Mouse (Mus musculus): ENCODE measurements around the gene Rapgef1. TPM values are rescaled to one million over a fixed set of nuclear protein-coding genes. Genes with fewer than 3 reads are reported as not detected.

The Rapgef1 gene
- polyA plus RNA-seq, 1 experiment from 2014 or later, result 13.6 TPM

- H3K36me3 ChIP-seq (ENCODE audit: insufficient read depth, low read length), result no peaks in the 10 kb centered on the region; the same call in 1 of the 2 replicates
- no peaks in the 10 kb centered on the region for H3K27me3 ChIP-seq (ENCODE audit: insufficient read depth, low read length)
- no peak overlapping the region for H3K27ac ChIP-seq (ENCODE audit: low read length)
- H3K4me2 ChIP-seq (replicated peaks; ENCODE audit: low read depth, low read length), result no peak overlapping the region
- no peaks in the 10 kb centered on the region for H3K9me3 ChIP-seq (ENCODE audit: low read length)
- peaks cover 10% of the 10 kb centered on the region; the same call in 1 of the 2 replicates for H3K4me1 ChIP-seq (ENCODE audit: insufficient read depth, low read length)
- H3K9ac ChIP-seq (replicated peaks; ENCODE audit: low read length), result 0 out of 2 replicates have a peak overlapping the region, but pooled peaks have one; percentile 15
- 31% methylated on average over 5 of the region's 5 CpGs for WGBS
- no peak overlapping the region for H3K4me3 ChIP-seq (ENCODE audit: low read length)
- ATAC-seq (ENCODE audit: low FRiP score, low TSS enrichment), result no peak
These were observed 58.3 kb downstream of the Rapgef1 start for GRCm38 (mm10) chr2:29677842-29678241.

GRCm38 (mm10) chr2:29678524-29678923 is 59.0 kb downstream of the Rapgef1 start:
- H3K9me3 ChIP-seq (ENCODE audit: low read length), result no peaks in the 10 kb centered on the region
- H3K9ac ChIP-seq (replicated peaks; ENCODE audit: low read length), result no peak overlapping the region
- no peaks in the 10 kb centered on the region; the same call in 1 of the 2 replicates for H3K36me3 ChIP-seq (ENCODE audit: insufficient read depth, low read length)
- no peak overlapping the region for H3K4me2 ChIP-seq (replicated peaks; ENCODE audit: low read depth, low read length)
- peaks cover 10% of the 10 kb centered on the region; the same call in 1 of the 2 replicates for H3K4me1 ChIP-seq (ENCODE audit: insufficient read depth, low read length)
- H3K4me3 ChIP-seq (ENCODE audit: low read length), result no peak overlapping the region
- ATAC-seq (ENCODE audit: low FRiP score, low TSS enrichment), result no peak
- 73% methylated on average over 3 of the region's 3 CpGs for WGBS
- H3K27ac ChIP-seq (ENCODE audit: low read length), result no peak overlapping the region
- no peaks in the 10 kb centered on the region for H3K27me3 ChIP-seq (ENCODE audit: insufficient read depth, low read length)

GRCm38 (mm10) chr2:29679710-29680584 is 60.4 kb downstream of the Rapgef1 start:
- no peak overlapping the region for H3K4me2 ChIP-seq (replicated peaks; ENCODE audit: low read depth, low read length)
- H3K9ac ChIP-seq (replicated peaks; ENCODE audit: low read length), result no peak overlapping the region
- no peak for ATAC-seq (ENCODE audit: low FRiP score, low TSS enrichment)
- no peak overlapping the region for H3K4me3 ChIP-seq (ENCODE audit: low read length)
- H3K27ac ChIP-seq (ENCODE audit: low read length), result no peak overlapping the region
- WGBS, result 94% methylated on average over 6 of the region's 6 CpGs
- H3K9me3 ChIP-seq (ENCODE audit: low read length), result no peaks in the 10 kb centered on the region
- no peaks in the 10 kb centered on the region; the same call in 1 of the 2 replicates for H3K36me3 ChIP-seq (ENCODE audit: insufficient read depth, low read length)
- peaks cover 7% of the 10 kb centered on the region; the same call in 1 of the 2 replicates for H3K4me1 ChIP-seq (ENCODE audit: insufficient read depth, low read length)
- no peaks in the 10 kb centered on the region for H3K27me3 ChIP-seq (ENCODE audit: insufficient read depth, low read length)

GRCm38 (mm10) chr2:29683261-29683999 is 63.9 kb downstream of the Rapgef1 start:
- WGBS, result 91% methylated on average over 7 of the region's 7 CpGs
- Histone ChIP-seq H3K36me3 (ENCODE audit: insufficient read depth, low read length) (no peaks in the 10 kb centered on the region; the same call in 1 of the 2 replicates), H3K4me1 (ENCODE audit: insufficient read depth, low read length) (no peaks in the 10 kb centered on the region), H3K9ac (replicated peaks; ENCODE audit: low read length) (no peak overlapping the region), H3K4me2 (replicated peaks; ENCODE audit: low read depth, low read length) (no peak overlapping the region), H3K4me3 (ENCODE audit: low read length) (no peak overlapping the region), H3K9me3 (ENCODE audit: low read length) (no peaks in the 10 kb centered on the region), H3K27ac (ENCODE audit: low read length) (no peak overlapping the region), H3K27me3 (ENCODE audit: insufficient read depth, low read length) (no peaks in the 10 kb centered on the region)
- ATAC-seq (ENCODE audit: low FRiP score, low TSS enrichment), result no peak

- Histone ChIP-seq H3K4me1 (ENCODE audit: insufficient read depth, low read length) (no peaks in the 10 kb centered on the region), H3K36me3 (ENCODE audit: insufficient read depth, low read length) (peaks cover 7% of the 10 kb centered on the region; the same call in 1 of the 2 replicates), H3K4me3 (ENCODE audit: low read length) (no peak overlapping the region), H3K27ac (ENCODE audit: low read length) (no peak overlapping the region), H3K9ac (replicated peaks; ENCODE audit: low read length) (no peak overlapping the region), H3K9me3 (ENCODE audit: low read length) (no peaks in the 10 kb centered on the region), H3K4me2 (replicated peaks; ENCODE audit: low read depth, low read length) (no peak overlapping the region), H3K27me3 (ENCODE audit: insufficient read depth, low read length) (no peaks in the 10 kb centered on the region)
- 51% methylated on average over 2 of the region's 2 CpGs for WGBS
- ATAC-seq (ENCODE audit: low FRiP score, low TSS enrichment), result no peak
These were observed 65.0 kb downstream of the Rapgef1 start for GRCm38 (mm10) chr2:29684498-29684897.

- no peaks in the 10 kb centered on the region for H3K9me3 ChIP-seq (ENCODE audit: low read length)
These were observed 69.5 kb downstream of the Rapgef1 start for GRCm38 (mm10) chr2:29689014-29689413.

GRCm38 (mm10) chr2:29689495-29689894 is 70.0 kb downstream of the Rapgef1 start:
- WGBS, result 74% methylated on average over 2 of the region's 2 CpGs
- Histone ChIP-seq H3K36me3 (ENCODE audit: insufficient read depth, low read length) (peaks cover 37% of the 10 kb centered on the region), H3K4me3 (ENCODE audit: low read length) (no peak overlapping the region), H3K4me1 (ENCODE audit: insufficient read depth, low read length) (no peaks in the 10 kb centered on the region), H3K27ac (ENCODE audit: low read length) (no peak overlapping the region), H3K27me3 (ENCODE audit: insufficient read depth, low read length) (no peaks in the 10 kb centered on the region), H3K4me2 (replicated peaks; ENCODE audit: low read depth, low read length) (no peak overlapping the region), H3K9ac (replicated peaks; ENCODE audit: low read length) (no peak overlapping the region), H3K9me3 (ENCODE audit: low read length) (no peaks in the 10 kb centered on the region)
- no peak for ATAC-seq (ENCODE audit: low FRiP score, low TSS enrichment)

More at GRCm38 (mm10) chr2:29689014-29689413, 69.5 kb downstream of the Rapgef1 start:
- H3K36me3 ChIP-seq (ENCODE audit: insufficient read depth, low read length), result peaks cover 37% of the 10 kb centered on the region
- no peak overlapping the region for H3K4me3 ChIP-seq (ENCODE audit: low read length)
- H3K4me2 ChIP-seq (replicated peaks; ENCODE audit: low read depth, low read length), result no peak overlapping the region
- H3K27me3 ChIP-seq (ENCODE audit: insufficient read depth, low read length), result no peaks in the 10 kb centered on the region
- no peaks in the 10 kb centered on the region for H3K4me1 ChIP-seq (ENCODE audit: insufficient read depth, low read length)
- no peak overlapping the region for H3K27ac ChIP-seq (ENCODE audit: low read length)
- H3K9ac ChIP-seq (replicated peaks; ENCODE audit: low read length), result no peak overlapping the region
- WGBS, result 90% methylated on average over 7 of the region's 7 CpGs
- ATAC-seq (ENCODE audit: low FRiP score, low TSS enrichment), result no peak

- Histone ChIP-seq H3K4me2 (replicated peaks; ENCODE audit: low read depth, low read length) (no peak overlapping the region), H3K27ac (ENCODE audit: low read length) (no peak overlapping the region), H3K36me3 (ENCODE audit: insufficient read depth, low read length) (peaks cover 40% of the 10 kb centered on the region), H3K9ac (replicated peaks; ENCODE audit: low read length) (no peak overlapping the region), H3K4me3 (ENCODE audit: low read length) (no peak overlapping the region), H3K9me3 (ENCODE audit: low read length) (no peaks in the 10 kb centered on the region), H3K27me3 (ENCODE audit: insufficient read depth, low read length) (no peaks in the 10 kb centered on the region), H3K4me1 (ENCODE audit: insufficient read depth, low read length) (no peaks in the 10 kb centered on the region)
- 74% methylated on average over 5 of the region's 5 CpGs for WGBS
- no peak for ATAC-seq (ENCODE audit: low FRiP score, low TSS enrichment)
These were observed 71.5 kb downstream of the Rapgef1 start for GRCm38 (mm10) chr2:29691068-29691467.

- Histone ChIP-seq H3K9ac (replicated peaks; ENCODE audit: low read length) (no peak overlapping the region), H3K9me3 (ENCODE audit: low read length) (no peaks in the 10 kb centered on the region), H3K4me3 (ENCODE audit: low read length) (no peak overlapping the region), H3K27ac (ENCODE audit: low read length) (no peak overlapping the region), H3K36me3 (ENCODE audit: insufficient read depth, low read length) (peaks cover 40% of the 10 kb centered on the region), H3K27me3 (ENCODE audit: insufficient read depth, low read length) (no peaks in the 10 kb centered on the region), H3K4me1 (ENCODE audit: insufficient read depth, low read length) (no peaks in the 10 kb centered on the region), H3K4me2 (replicated peaks; ENCODE audit: low read depth, low read length) (no peak overlapping the region)
- 79% methylated on average over 6 of the region's 6 CpGs for WGBS
- ATAC-seq (ENCODE audit: low FRiP score, low TSS enrichment), result no peak
These were observed 72.0 kb downstream of the Rapgef1 start for GRCm38 (mm10) chr2:29691507-29691906.
